Mouse (Mus musculus) heart, postnatal 0 days (tissue): Measurements from ENCODE around the gene Egfl7.

Experiments used
- CTCF ChIP-seq: IDR thresholded peaks from 2 replicates; pipeline ENCODE4 v1.5.1; 2016; ENCODE audit warnings: antibody characterized with exemption, control low read depth, low read depth
- EP300 ChIP-seq: IDR thresholded peaks from 2 replicates; pipeline ENCODE4 v1.6.1; 2016; ENCODE audit warnings: antibody characterized with exemption, low read depth

- TF ChIP-seq CTCF (no peak), EP300 (no peak)
Observed at GRCm38 (mm10) chr2:26594461-26594933, 14.7 kb downstream of the Egfl7 start.
